Mouse (Mus musculus) heart, adult 2 months (tissue): Measurements from ENCODE around the gene Ptpn9.

Experiments
- CTCF ChIP-seq: fragments of 200-600 bp; IDR thresholded peaks from 2 replicates; pipeline ENCODE4 v1.8.1; 2022; ENCODE audit warnings: antibody characterized with exemption, mild to moderate bottlenecking, moderate library complexity
- EP300 ChIP-seq: fragments of 200-500 bp; IDR thresholded peaks from 2 replicates; pipeline ENCODE4 v1.6.1; 2011; ENCODE audit warnings: low read depth, low read length, control low read depth; ENCODE audit not compliant: insufficient read depth
- POLR2A ChIP-seq: fragments of 200-500 bp; IDR thresholded peaks from 2 replicates; pipeline ENCODE4 v1.6.1; 2011; ENCODE audit warnings: mild to moderate bottlenecking, low read depth, low read length, control low read depth; ENCODE audit not compliant: insufficient read depth

DNA sequence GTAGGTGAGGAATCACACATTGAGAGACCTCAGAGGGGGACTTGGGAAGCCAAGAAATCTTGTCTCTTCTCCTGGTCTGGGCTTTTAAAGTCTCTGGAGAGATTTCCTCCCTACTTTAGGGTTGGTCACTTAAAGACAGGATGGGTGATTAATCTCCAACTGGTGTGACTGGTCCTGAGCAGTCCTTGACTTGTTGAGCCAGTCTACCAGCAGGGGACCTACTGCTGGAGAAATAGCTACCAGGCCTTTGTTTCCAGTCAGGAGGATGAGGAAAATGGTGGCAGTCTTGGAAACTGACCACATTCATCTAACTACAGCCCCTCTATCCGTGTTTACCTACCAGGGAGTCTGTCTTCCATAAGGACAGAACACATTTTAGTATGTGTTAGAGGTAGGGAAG is 17.7 kb downstream of the Ptpn9 start:
- TF ChIP-seq CTCF = no peak
- TF ChIP-seq POLR2A = no peak
- no peak for TF ChIP-seq EP300
